Mouse (Mus musculus) adipocyte (in vitro differentiated cells): ENCODE measurements around the gene Map7d1.

ENCODE experiments used
- DNase-seq: peaks from one replicate; pipeline ENCODE4 v3.0.0-alpha.2; 2016; ENCODE audit warnings: low spot score

Map7d1 gene

DNA sequence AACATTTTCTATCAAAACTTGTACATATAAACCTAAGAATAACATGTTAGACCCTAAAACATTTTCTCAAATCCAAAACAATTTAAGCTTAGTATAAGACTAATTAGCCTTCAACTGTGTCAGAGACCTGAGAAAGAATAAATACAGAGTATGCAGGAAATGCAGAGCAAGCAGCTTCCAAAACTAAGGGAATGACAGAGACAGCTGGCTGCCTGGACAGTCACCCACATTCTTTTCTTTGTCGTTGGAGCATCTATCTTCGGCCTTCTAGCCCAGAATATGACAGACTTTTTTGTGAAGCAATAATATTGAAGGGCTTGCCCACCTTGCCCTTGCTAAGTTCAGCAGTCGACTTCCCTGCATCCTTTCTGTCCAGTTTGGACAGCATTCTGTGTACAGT is 13.1 kb upstream of the Map7d1 start:
- no peak for DNase-seq

DNA sequence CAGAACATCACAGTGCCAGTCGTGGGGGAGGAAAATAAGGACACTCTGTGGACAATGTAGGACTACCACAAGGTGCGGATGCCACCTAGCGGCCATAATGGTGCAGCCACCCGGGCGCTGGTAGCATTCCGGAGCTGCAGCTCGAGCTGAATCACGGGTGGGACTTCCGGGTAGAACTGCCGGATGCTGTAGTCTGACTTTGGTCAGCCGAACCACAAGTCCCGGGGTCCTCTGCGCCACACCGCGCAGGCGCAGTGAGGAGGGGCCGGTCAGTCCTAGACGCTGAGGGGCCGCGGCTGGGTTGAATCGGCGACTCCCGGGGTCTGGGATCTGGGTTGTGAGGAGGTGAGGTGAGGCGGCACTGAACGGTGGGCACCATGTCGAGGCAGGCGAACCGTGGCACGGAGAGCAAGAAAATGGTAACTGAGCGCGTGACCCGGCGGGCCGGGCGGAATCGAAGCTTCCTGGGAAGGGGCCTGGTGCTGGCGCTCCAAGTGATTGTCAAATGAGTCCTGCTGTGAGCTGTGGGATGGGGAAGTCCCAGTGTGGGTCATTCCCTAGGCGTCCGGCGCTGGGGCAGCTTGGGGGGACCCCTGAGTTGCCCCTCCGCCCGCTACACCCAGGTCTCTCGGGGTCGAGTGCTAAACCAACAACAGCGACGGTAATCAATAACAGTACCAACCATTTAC is 6.1 kb upstream of the Map7d1 start, which contains the start of gene Trappc3:
TSS of gene Trappc3 (plus strand) at position 207 of the 689 bp plus-strand sequence.
- peak; percentile 98 for DNase-seq

DNA sequence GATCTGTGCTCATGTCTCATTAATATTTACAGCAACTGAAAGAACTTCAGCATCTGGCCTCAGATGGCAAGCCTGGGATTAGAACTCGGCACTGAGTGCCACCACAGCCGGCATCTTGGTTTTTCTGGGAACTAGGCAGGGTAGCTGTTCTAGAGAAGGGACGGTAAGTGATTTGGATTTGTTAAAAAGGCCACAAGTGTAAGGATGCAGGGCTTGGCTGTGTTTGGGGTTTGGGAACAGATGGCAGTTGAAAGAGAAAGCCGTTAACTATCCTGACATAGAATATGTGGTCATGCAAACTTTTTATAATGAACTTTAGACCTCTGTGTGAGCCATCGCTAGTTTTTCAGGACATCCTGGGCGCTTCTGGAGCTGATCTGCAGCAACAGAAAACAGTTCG is 5.5 kb upstream of the Map7d1 start:
- no peak for DNase-seq

DNA sequence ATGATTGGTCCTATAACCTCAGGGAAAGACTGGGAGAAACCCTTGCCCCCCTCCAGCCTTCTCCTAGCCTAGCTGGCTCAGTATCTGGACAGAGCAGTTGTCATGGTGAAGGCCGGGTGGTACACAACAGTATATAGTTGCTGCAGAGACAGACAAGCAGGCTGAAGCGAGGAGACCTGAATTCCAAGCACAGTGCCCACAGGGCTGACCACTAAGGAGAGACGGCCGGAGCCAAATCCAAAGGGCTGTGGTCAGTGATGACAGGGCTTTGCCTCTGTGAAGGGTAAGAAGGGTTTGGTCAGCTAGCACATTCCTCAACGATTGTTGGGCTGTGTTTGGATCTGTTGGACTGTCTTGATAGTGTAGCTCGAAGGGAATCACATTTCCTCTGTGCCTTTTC is 5.1 kb upstream of the Map7d1 start:
- peak; percentile 62 for DNase-seq

DNA sequence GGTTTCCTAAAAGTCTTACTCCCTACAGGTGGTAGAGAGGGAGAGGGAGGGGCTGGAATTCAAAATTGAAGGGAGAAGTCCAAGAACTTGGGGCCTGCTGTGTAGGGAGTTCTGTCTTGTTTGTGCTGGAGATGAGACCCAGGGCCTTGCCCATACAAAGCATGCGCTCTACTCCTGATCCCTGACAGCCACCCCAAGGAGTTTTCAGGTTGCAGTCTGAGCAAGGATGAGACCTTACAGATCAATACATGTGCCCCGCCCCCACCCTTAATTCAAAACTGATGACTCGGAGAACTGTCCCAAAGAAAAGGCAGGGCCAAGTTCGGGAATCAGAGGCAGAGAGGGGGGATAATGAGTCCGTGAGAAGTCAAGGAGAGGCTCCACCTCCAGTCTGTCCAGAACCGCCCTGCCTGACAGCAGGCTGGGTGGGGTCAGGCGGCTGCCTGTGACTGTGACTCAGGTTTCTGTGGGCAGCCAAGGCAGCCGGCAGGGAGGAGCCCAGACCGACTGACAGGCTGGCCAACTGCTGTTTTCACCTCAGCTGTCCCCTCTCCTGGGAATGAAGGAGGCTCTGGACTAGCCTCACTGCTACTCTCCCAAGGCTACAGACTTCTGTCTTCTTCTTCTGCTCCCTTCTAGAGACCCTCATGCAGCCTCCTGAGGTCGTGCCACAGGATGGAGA is 4.5 kb upstream of the Map7d1 start:
- DNase-seq, result peak; percentile 90

DNA sequence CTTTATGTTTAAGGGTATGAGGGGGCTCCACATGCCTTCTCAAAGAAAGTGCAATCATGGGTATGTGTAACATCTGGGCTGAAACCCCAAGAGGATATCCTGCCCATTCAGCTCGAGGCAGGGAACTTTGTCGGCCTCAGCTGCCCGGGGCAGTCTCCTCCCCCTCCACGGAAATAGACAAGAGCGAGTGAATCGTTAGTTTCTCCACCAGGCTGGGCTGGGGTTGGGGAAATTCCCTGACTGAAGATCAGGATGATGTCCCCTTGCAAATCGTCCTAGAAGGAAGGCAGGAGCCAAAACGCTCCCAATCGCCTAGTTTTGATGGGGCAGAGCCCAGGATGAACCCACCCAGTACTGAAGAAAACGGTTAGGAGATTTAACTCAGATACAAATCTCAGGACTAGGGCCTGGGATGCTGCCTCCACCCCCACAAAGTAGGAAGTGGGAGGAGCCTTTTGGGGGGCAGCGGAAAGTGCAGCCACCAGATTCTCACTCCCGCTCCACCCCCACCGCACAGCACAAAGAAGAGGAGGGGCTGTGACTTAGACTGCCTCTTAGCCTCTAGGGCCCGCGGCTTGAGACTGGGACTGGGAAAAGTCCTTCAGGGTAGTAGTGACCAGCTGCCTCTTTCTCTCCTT is 3.5 kb upstream of the Map7d1 start:
- peak; percentile 78 for DNase-seq

DNA sequence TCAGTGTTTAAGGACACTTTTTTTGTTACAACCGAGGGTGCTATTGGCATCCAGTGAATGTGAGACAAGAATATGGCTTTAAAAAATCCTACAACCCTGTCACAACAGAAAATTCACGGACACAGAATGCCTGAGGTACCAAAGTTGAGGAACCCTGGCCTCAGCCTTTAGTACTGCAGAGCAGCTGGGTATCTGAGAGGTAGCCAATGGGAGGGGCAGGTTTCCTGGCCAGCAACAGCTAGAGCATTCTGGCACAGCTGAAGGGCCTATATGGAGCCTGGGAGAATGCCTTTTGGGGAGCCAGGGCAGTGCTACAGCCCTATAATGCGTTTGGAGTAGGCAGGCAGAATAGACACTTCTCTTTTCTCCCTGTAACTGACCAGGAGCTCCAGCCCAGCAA is 2.9 kb upstream of the Map7d1 start:
- DNase-seq, result peak; percentile 61

DNA sequence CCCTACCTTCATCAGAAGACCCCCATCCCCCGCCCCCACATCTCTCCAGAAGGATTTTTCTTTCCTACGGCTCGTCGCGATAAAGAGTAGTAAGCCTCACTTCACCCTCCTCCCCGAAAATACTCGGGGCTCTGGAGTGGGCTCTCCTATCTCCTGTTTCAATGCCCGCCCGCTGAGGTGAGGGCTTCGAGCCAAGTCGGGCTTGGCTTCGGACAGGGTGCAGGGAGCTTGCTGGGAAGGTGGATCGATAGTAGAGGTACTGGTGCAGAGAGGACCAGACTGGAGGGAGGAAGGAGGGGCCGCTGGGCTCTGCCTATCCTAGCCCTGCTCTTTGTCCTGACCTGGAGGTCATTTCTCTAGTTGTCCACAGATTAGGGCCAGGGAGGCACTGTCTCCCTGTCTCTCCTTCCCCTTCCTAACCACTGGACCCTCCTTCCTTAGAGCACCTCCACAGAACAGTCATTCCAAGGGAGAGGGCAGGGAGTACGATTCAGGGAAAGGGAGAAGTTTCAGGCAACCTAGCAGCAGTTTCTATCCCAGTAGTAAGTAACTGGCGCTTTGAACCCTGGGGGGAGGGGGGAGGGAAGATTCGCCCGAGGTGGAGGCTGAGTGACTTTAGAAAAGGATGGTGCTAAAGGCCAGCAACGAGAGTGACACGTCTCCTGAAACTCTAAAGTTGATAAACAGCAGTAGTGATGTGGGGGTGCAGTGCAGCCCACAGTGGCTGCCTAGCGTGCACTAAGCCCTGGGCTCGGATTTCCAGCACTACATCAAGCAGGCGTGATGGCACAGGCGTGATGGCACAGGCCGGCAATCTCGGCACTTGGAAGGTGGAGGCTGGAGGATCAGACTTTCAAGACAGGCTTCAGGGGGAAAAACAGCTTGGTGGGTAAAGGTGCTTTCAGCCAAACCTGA is 1.1 kb upstream of the Map7d1 start:
- DNase-seq, result peak; percentile 37

DNA sequence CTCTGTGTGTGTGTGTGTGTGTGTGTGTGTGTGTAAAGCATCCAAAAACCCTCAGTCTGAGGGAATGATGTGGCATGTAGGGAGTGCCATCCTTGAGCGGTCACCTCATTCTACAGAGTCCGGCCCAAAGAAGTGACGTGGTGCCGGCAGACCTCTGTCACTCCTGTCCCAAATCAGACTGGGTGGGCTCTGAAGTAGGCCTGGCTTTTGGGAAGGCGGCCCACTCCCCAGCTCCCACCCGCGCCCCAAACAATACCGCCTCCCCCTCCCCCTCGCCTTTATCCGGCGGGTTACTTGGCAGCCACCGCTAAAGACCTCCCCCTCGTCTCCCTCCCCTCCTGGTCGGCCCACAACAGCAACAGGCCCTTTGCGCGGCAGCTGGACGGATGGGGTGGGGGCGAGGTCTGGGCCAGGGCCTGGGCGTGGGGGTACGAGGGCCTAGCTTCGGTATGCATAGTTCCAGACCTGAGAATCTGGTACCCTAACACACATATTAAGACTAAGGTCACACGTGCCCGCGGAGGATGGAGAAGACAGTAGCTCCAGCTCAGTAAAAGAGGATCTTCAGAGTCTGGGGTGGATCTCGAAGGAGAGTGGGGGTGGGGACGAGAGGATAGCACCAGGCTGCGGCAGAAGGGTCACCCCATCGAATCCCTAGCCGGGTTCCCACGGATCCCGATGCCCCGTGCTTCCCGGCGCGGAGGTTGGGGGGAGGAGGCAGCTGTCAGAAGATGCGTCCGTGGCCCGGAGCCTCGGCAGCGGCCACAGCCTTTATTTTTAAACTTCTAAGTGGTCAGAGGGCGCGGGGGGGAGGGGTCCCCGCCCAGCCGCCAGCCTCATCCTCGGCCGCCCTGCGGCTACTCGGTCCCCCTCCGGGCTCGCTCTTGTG is 786 bp downstream of the Map7d1 start:
- peak; percentile 27 for DNase-seq

DNA sequence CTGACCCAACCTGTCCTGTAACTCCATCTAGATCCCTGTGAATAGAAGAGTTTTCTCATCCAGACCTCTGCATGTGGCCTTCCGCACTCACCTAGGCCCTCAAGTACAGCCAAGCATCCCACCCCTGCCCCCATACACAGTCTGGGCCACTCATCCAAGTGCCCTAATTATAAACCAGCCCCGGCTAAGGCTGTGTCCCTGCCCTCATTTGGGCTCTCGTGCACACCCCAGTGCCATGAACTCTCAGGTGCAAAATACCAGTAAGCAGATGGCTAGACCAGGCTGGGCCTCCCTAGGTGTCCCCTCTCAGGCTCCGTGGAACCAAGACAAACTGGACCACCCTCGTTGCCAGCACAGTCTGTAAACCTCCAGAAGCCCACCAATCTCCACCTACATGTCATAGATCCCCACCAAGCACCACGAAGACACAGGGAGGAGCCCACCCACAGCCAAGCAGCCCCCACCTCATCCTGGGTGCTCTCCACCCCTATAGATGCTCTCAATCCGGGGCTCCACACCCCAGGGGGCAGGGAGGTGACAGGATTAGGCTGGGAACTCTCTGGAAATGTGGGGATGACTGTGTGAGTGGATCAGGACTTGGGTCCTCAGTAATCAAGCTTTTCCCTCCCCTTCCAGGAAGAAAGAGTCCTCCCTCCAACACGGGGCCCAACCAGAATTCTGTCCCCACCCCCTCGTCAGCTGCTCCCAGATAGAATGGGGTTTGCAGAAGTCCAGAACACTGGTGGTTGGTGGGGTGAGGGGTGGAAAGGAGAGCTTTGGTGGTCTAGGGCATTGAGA is 1.6 kb downstream of the Map7d1 start:
- DNase-seq, result peak; percentile 65

DNA sequence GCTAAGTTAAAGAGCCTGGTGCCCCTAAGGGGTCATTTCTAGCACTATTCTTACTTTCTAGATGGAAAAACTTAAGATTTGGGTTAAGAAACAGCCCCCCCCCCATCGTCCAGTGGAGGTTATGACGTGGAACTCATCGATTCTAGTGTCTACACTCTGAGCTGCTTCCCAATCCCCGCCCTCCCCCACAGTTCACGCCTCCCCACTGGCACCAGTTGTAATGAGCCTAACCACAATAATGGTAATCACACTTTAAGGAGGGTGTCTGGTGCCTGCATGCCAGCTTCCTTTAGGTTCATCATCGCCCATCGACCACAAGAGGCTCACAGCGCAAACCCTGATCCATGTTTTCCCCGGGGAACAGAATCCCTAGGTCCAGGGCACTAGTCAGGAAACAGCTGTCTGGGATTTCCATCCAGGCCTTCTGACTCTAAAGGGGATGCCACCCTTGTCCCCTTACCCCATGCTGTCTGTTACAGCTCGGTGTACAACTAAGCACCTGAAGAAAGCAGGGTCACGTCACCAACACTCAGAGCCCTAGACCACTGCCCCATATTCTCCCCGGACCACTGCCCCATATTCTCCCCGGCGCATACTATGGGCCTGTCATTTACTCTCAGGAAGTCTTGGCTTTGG is 2.4 kb downstream of the Map7d1 start:
- no peak for DNase-seq

DNA sequence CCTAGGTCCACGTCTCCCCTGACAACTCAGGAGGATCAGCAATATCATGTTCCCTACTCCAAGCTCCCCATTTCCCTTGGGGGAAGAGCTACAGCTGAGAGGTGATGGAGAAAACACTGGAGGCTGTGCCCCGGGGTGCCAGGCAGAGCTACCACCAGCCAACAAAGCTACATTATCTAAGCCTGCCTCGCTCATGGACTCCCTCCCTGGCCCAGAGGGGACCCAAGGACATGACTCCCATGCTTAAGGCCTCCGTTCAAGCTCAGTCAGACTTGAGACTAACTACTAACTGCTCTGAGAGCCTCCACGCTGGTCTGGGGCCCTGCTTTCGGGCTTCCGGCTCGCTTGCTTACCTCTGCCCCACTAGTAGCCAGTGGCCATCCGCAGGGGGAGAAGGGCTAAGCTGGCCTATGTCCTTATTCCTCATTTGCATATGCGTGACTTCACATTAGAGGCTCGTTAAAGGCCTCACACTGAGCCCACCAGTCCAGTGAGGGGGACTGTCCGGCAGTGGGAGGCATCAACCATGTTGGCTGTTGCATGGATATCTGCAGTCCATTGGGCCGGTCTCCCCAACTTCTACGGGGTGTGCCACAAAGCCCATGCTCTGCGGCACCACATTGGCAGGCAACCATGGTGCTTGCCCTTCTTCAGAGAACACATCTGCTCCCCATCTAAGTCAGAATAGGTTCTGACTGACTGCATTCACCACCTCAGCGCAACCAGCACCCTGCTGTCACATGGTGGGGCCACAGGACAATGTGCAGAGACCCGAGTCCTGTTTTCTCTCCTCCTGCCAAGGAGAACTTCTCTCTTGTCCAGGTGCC is 3.5 kb downstream of the Map7d1 start:
- DNase-seq, result no peak

DNA sequence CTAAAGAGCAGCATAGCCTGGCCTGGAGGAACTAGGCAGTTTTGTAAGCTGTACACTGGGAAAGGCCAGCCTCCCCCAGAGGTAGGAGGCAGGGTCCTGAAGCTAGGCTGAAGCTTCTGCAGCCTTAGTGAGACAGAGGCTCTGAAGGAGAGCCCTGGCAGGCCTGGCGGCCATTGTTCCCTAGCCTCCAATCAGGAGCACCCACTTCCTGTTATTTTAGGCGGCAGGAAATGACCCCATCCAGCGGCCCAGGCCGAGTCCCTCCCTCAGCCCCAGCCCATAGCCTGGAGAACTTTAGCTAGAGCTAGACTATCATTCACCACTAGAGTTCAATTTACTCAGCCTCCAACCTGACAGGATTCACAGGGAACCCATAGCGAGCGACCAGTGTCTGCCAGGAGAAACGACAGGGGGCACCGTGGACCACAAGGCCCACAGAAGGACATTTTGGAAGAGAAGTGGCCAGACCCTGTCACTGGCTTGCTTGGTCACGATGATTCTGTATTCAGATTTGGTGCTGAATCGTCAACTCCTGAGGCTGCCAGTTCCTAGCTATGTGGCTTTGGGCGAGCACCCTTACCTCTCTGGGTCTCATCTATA is 4.4 kb downstream of the Map7d1 start:
- DNase-seq, result no peak

DNA sequence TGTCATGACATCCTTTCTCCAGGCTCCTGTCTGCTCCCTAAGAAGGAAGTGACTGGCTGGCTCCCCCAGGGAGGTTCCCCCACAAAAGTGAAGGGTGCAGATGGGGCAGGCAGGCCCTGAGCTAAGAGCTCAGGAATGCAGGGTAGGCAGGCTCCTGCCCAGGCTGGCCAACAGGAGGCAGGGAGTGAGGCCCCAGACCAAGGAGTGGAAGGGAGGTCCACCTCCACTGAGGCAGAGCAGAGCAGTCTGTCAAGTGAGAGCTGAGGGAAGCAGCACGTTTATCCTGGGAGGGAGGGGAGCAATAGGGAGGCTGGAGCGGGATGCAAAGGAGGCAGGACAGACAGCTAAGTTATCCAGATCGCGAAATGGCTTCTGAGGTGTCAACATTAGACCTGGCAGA is 5.5 kb downstream of the Map7d1 start:
- DNase-seq, result no peak

DNA sequence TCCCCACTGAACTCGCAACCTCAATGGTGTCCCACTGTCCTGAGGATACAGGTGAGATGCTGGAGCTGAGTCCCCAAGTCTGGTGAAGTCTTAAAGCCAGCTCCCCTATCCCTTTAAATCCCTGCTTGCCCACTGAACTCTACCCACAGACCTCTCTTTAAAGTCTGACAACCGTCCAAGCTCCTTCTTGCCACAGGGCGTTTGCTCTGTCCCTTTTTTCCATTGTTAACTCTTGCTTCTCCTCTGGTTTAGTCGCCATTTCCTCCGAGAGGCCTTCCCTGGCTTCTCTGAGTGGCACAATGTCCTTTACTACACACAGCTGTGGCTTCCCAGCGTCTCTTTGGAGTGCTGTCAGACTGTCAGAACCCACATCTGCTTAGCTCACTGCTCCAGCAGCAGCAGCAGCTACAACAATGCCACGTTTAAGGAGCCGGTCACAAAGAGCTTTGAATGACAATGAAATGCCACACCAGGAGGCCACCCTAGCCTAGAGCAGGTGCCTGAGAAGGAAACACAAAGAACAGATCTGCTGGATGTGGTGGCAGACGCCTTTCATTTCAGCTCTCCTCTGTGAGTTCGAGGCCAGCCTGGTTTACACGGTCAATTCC is 7.8 kb downstream of the Map7d1 start:
- peak; percentile 22 for DNase-seq

DNA sequence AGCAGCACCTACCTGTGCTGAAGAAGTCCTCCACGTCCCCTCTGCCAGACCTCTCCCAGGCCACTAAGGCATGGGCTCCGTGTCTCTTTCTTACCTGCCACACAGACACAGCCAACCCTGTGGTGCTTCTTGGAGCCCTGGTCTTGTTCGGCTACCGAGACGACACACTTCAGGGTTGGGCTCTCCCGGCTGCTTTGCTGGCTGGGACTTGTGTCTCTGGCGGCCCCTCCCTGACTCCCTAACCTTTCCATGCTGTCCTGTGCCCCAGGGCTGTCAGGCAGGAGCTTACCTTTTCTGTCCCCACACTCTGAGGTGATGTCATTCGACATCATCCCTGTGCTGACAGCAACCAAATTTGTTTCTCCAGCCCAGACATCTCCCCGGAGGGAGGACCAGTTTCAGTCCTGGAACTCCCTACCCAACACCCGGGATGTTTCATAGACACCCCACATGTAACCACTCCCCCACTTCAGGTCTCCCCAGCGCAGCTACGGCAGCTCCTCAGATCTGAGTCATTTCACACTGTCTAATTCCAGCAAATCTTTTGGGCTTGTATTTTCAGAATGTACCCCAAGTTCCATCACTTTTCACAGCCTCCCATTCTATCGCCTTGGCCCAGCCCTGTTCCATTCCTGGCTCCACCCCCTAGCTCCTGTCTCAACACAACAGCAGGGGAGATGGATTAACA is 9.8 kb downstream of the Map7d1 start:
- no peak for DNase-seq

DNA sequence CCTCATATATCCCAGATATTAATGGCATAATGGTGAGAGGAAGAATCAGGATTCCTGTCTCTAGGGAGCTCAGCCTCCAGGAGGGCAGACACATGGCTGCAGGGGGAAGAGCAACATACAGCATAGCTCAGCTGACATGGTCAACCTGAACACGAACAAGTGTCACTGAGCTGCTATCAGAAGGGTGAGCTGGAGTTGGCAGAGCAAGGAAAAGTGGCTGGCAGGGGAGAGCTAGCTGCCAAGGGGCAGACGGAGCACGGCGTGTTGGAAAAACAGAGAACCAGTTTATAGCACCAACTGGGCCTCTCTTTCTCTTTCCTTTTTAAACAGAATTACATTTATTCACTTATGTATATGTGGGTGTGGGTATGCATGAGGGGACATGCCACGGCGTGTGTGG is 13.6 kb downstream of the Map7d1 start:
- no peak for DNase-seq

DNA sequence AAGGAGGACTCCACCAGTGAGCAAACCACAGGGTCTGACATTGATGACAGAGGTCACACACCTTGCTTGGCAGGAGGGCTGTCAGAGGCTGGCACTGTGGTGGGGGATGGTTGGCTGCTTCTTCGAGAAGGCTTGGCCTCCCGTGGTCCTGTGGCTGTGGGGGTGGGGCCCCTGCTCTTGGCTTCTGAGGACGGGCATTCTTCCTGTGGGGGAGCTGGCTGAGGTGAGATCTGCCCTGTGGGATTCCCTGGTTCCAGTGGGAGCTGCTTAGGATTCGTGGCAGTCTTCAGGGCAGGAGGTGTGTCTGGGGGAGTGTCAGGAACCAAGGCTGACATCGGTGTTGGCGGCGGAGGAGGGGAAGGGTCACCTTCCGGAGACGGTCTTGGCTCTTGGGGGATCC is 14.2 kb downstream of the Map7d1 start:
- no peak for DNase-seq
